Mouse (Mus musculus) neural tube, embryonic 10.5 days (tissue): Measurements from ENCODE around the gene Lzts3.

Experiments used
- DNase-seq: peaks from one replicate; pipeline ENCODE4 v3.0.0-alpha.2; 2017; ENCODE audit warnings: low spot score; ENCODE audit errors: extremely low spot score

Gene Lzts3

GRCm38 (mm10) chr2:130635847-130636246 lies 6.8 kb downstream of the Lzts3 start:
- peak; percentile 30 for DNase-seq

DNA sequence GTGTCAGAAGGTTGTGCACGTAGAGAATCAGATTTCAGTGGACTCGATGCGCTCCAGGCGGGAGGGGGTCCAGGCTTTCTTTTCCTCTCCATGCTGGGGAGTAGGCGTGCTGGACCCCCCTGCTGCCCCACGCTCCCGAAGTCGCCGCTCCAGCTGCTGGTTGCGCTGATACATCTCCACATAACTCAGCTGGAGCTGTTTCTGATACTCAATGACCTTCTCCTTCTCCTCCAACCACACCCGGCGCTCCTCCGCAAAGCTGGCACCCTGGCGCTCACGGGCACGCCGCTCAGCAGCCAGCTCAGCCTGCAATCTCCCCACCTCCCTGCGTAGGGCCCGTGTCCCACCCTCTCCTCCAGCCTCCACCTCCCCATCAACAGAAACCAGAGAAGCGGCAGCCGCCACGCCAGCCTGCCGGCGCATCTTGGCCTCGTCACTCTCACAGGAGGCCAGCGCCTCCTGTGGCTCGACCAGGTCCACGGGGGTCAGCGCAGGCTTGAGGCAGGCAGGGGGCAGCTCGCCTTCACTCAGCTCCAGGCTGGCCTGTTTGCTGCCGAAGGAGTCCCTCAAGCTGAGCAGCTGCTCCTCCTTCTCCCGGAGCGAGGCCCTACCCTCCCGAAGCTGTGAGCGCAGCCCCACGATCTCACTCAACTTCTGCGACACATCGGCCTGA lies 7.7 kb downstream of the Lzts3 start:
- DNase-seq, result peak; percentile 74

DNA sequence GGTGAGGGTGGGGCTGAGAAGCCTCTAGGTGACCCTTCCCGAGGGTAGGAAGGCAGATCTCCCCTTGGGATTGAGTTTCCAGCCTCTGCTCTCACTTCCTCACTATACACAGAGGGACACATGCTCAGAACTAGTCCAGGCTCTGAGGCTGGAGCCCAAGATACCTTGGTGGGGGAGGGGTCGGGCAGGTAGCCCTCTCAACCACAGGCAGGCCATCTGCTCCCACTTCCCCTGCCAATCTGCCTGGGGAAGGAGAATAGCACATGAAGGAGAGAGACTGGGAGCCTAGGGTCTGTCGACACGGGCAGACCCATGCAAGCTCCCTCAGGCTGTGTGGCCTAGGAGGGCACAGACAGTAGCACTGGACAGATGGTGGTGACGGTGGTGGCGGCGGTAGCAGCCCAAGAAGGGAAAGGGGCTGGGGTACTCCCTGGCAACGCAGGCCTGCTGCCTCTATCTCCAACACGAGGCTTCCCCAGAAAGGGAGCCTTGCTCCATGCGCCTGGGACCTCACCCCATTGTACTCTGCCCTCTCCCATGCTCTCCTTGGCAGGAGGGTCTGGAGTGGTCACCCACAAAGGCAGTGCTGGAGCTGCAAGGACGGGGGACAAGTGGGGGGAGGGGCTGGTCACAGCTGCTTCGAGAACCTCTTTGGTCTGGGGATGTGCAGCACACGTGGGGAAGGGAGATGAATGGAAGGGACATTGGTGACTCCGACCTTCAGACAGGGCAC lies 8.4 kb downstream of the Lzts3 start:
- peak; percentile 51 for DNase-seq

DNA sequence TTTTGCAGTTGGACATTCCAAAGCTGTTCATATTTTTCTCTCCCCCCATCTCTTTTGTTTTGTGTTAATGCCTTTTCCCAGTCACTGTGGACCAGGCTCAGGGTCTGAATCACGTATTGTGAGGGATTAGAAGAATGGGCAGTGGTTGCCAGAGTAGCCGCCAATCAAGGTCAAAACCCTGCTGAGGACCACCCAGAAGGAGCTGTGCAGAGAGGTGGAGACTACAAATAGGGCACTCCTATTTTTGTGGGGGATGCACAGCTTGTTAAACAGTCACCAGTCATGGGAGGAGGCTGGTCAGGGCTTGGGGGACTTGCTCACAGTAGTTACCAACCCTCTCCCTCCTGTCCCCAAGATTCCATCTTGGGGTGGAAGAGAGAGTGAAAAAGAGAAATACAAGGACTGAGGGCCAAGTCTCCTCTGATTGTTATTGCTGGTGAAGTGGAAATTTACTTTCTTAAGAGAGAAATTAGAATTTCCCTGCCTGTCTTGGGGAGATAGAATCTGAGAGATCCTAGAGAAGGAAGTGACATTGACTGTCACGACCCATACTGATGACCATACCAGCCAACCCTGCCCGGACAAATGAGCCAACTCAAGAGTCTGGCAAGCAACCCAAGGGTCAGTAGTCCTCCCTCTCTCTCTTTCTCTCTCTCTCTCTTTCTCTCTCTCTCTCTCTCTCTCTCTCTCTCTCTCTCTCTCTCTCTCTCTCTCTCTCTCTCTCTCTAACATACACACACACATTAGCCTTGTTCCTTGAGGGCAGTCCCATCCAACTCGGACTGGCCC lies 9.5 kb downstream of the Lzts3 start:
- DNase-seq, result no peak

- no peak for DNase-seq
Observed at GRCm38 (mm10) chr2:130632416-130632815, 10.2 kb downstream of the Lzts3 start.

- DNase-seq, result peak; percentile 88
Observed at GRCm38 (mm10) chr2:130629839-130630203, 12.8 kb downstream of the Lzts3 start, which contains the start of the genes Fastkd5 and Ubox5. Gene Fastkd5 (minus strand): TSS chr2:130630027. Gene Ubox5 (minus strand): TSS chr2:130630038.

GRCm38 (mm10) chr2:130629080-130629838 lies 13.3 kb downstream of the Lzts3 start:
- no peak for DNase-seq

DNA sequence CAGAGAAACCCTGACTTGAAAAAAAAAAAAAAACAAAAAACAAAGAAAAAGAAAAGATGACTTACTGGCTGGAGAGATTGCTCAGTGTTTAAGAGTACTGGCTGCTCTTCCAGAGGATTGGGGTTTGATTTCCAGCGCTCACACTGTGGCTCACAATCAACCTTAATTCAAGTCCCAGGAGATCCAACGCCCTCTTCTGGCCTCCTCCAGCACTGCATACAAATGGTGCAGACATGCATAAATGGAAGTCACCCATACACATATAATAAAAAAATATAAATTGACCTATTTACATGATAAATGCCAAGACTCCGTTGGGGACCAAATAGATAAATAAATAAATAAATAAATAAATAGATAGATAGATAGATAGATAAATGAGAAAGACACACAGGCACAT lies 14.2 kb downstream of the Lzts3 start:
- DNase-seq, result no peak

GRCm38 (mm10) chr2:130618972-130619371 lies 23.6 kb downstream of the Lzts3 start:
- DNase-seq, result no peak

- DNase-seq, result no peak
Observed at GRCm38 (mm10) chr2:130613091-130613490, 29.5 kb downstream of the Lzts3 start.

- DNase-seq, result no peak
Observed at GRCm38 (mm10) chr2:130602195-130602594, 40.4 kb downstream of the Lzts3 start.

DNA sequence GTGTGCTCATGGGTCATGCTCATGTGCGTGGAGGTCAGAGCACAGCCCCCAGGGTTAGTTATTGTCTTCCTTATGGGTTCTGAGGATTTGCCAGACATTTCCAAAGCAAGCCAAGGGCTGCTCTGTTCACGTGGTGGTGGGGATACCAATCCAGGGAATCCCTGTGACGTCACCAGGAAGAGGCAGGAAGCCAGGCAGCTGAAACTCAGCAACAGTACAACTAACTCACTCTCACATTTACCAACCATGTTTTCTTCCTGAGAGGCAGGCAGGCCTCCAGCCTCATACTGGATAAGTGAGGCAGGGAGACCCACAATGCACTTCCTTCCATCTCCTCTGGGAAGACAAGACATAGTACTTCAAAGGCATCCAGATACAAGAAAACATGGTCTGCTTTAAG lies 44.2 kb downstream of the Lzts3 start:
- DNase-seq, result no peak

GRCm38 (mm10) chr2:130597601-130598010 lies 45.0 kb downstream of the Lzts3 start:
- no peak for DNase-seq

GRCm38 (mm10) chr2:130595596-130595995 lies 47.0 kb downstream of the Lzts3 start:
- DNase-seq, result no peak

GRCm38 (mm10) chr2:130591016-130591415 lies 51.6 kb downstream of the Lzts3 start:
- DNase-seq, result no peak

GRCm38 (mm10) chr2:130589761-130590160 lies 52.8 kb downstream of the Lzts3 start:
- DNase-seq, result no peak

GRCm38 (mm10) chr2:130589157-130589556 lies 53.4 kb downstream of the Lzts3 start:
- DNase-seq, result no peak

GRCm38 (mm10) chr2:130588373-130588772 lies 54.2 kb downstream of the Lzts3 start:
- DNase-seq, result no peak

DNA sequence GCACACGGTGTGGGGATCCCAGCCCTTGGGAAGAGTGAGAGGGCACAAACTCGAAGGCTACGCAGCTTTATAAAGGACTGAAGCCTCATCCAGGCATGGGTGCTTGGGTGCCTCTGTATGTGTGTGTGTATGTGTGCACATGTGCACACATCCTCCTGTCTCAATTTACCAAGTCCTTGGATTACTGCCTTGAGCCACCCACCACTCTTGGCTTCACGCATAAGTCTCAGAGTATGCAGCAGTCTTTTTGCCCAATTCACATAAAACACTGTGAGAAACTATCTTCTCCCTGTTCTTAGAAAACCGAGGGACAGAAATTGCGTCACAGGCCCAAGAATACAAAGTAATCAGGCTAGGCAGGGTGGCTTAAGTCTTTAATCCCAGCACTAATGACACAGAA lies 56.6 kb downstream of the Lzts3 start:
- no peak for DNase-seq

GRCm38 (mm10) chr2:130583902-130584560 lies 58.6 kb downstream of the Lzts3 start:
- DNase-seq, result no peak
